Mouse (Mus musculus) T-helper 17 cell (primary cell): ENCODE results near the gene Slc4a2.
"Not testable (repeated sequence)": the region's sequence is repeated elsewhere in the genome, so short reads cannot be mapped to it uniquely, and the experiment has no call there.

ENCODE experiments used
- in situ Hi-C, 2 experiments: fragments of 300-600 bp; cut with MboI, MseI; formaldehyde crosslinking; loops; 1 replicate in 1 of 2; 2 replicates in 1 of 2; pipeline ENCODE4 v1.15.1; 2025; ENCODE audit warnings: high pct_unique_total_duplicates in 2 of 2

Gene Slc4a2

GRCm38 (mm10) chr5:24393392-24393997 lies 30.1 kb upstream of the Slc4a2 start, which contains the start of gene Abcb8:
Gene Abcb8, plus strand, starts transcription at chr5:24393663.
- in situ Hi-C loops = no loop called here

- in situ Hi-C loops = no loop called here
Observed at GRCm38 (mm10) chr5:24394165-24394894, 29.3 kb upstream of the Slc4a2 start.

- in situ Hi-C loops = not testable (repeated sequence)
Observed at GRCm38 (mm10) chr5:24396254-24396653, 27.4 kb upstream of the Slc4a2 start.

- in situ Hi-C loops = no loop called here
Observed at GRCm38 (mm10) chr5:24399686-24400085, 24.0 kb upstream of the Slc4a2 start.

- in situ Hi-C loops = no loop called here
Observed at GRCm38 (mm10) chr5:24400362-24400761, 23.3 kb upstream of the Slc4a2 start.

- in situ Hi-C loops = no loop called here
Observed at GRCm38 (mm10) chr5:24400911-24401605, 22.6 kb upstream of the Slc4a2 start.

- in situ Hi-C loops = no loop called here
Observed at GRCm38 (mm10) chr5:24401969-24402368, 21.7 kb upstream of the Slc4a2 start.

- in situ Hi-C loops = no loop called here
Observed at GRCm38 (mm10) chr5:24404594-24405360, 18.9 kb upstream of the Slc4a2 start.

GRCm38 (mm10) chr5:24405389-24405876 lies 18.2 kb upstream of the Slc4a2 start:
- in situ Hi-C loops = no loop called here

GRCm38 (mm10) chr5:24408651-24409050 lies 15.0 kb upstream of the Slc4a2 start:
- in situ Hi-C loops = no loop called here

GRCm38 (mm10) chr5:24409466-24409865 lies 14.2 kb upstream of the Slc4a2 start:
- in situ Hi-C loops = no loop called here

GRCm38 (mm10) chr5:24412063-24412462 lies 11.6 kb upstream of the Slc4a2 start:
- in situ Hi-C loops = no loop called here

GRCm38 (mm10) chr5:24413042-24413693 lies 10.5 kb upstream of the Slc4a2 start, which contains the start of gene Asic3:
Gene Asic3, plus strand, starts transcription at chr5:24413392.
- in situ Hi-C loops = no loop called here

GRCm38 (mm10) chr5:24413938-24414337 lies 9.7 kb upstream of the Slc4a2 start:
- in situ Hi-C loops = no loop called here

- in situ Hi-C loops = no loop called here
Observed at GRCm38 (mm10) chr5:24416222-24416736, 7.4 kb upstream of the Slc4a2 start.

GRCm38 (mm10) chr5:24417587-24417986 lies 6.0 kb upstream of the Slc4a2 start:
- in situ Hi-C loops = no loop called here

- in situ Hi-C loops = loop anchor here in 1 of 2 experiments (5.0 kb wide), 1 partner anchor 33 kb away; no protein-coding TSS in a partner anchor
Observed at GRCm38 (mm10) chr5:24420381-24420780, 3.3 kb upstream of the Slc4a2 start.

GRCm38 (mm10) chr5:24424004-24424781 lies 556 bp downstream of the Slc4a2 start:
- in situ Hi-C loops = loop anchor here in 1 of 2 experiments (5.0 kb wide), 1 partner anchor 37 kb away; no protein-coding TSS in a partner anchor

GRCm38 (mm10) chr5:24424861-24425411 lies 1.3 kb downstream of the Slc4a2 start:
- in situ Hi-C loops = loop anchor here in 1 of 2 experiments (5.0 kb wide), 1 partner anchor 38 kb away; no protein-coding TSS in a partner anchor
